Mouse (Mus musculus): ENCODE measurements around the gene Tsc22d1.

Tsc22d1 gene

DNA sequence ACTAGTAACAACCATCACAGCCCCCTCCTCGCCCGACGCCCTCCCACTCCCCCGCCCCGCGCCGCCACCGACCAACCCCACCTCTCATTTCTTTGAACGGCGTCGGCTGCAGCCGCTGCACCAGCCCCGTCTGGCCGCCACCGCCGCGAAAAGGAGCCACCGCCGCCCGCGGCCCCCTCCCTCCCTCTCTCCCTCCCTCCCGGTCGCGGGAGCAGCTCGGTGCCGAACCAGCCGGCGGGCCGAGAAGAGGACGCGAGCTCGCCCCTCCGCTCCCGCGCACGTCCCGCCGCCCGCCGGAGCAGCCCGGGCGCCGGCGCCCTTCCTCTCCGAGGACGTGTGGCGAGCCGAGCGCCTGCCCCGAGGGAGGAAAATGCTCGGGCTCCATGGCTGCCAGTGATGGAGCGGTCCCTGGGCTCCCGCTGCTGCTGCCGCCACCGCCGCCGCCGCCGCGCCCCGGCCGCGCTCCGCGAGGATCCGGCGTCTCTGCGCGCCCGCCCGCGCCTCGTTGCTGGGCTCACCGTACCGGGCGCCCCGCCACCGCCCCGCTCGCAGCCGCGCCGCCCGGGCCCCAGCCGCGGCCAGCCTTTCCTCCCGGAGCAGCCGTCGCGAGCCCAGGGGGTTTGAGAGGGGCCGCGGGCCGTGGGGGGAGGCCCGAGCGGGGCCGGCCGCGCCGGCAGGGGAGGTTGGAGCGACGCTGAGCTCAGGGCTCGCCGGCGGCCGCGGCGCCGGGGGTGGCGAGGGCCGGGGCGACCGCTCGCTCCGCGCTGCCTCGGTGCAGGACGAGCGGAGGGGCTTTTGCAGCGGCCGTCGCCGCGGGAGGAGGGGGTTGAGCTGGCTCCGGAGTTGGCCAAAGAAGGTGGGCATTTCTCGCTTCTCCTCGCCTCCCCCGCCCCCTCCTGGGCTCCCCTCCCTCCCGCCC is at the start of gene Tsc22d1:
TSS of gene Tsc22d1 (plus strand) at position 100 of the 919 bp plus-strand sequence.
- DNase-seq, result peak; percentile 75

- DNase-seq, result no peak
Measured at GRCm38 (mm10) chr14:76373638-76374037, 41.1 kb upstream of the Tsc22d1 start.

DNA sequence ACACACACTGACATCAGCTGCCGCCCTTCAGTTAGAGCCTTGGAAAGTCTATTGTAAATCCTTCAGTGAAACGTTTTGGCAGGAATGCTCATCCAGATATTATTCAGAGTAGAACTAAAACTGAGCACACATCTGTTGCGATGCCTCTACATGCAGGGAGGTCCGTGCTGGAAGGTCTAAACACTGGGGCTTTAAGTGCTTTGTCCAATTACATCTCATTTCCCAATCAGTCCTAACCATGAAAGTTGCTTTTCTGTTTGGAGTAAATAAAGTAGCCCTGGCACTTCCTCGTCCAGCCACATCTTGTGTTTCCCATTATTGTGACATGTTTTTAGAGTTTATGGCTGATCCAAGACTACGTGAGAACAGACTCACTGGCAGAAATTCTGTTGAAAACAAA is 40.2 kb upstream of the Tsc22d1 start:
- no peak for DNase-seq

- no peak for DNase-seq
Measured at GRCm38 (mm10) chr14:76376561-76376960, 38.2 kb upstream of the Tsc22d1 start.

DNA sequence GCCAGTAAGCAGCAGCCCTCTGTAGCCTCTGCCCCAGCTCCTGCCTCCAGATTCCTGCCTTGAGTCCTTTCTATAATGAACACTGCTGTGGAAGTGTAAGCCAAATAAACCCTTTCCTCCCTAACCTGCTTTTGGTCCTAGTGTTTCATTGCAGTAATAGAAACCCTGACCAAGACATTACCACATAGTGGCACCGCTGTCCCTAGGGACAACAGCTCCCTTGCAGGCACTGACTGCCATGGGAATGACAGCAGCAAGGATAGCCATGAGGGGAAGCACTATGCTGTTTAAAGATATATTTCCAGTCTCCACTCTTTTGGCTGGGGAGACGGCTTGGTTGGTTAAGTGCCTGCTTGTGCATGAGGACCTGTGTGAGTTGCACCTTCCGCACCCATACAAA is 35.4 kb upstream of the Tsc22d1 start:
- no peak for DNase-seq

DNA sequence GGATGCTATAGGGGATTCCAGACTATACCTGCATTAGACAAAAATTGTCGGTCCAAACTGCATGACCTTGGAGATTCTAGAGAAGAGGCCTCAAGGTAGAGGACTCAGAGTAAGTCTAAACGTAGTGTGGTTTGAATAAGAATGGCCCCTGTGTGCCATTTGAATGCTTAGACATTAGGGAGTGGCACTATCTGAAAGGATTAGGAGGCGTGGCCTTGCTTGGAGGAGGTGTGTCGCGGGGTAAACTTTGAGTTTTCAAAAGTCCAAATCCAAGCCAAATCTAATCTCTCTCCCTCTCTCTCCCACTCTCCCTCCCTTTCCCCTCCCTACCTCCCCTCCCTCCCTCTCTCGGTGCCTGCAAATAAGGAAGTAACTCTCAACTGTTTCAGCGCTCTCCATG is 26.7 kb upstream of the Tsc22d1 start:
- no peak for DNase-seq

DNA sequence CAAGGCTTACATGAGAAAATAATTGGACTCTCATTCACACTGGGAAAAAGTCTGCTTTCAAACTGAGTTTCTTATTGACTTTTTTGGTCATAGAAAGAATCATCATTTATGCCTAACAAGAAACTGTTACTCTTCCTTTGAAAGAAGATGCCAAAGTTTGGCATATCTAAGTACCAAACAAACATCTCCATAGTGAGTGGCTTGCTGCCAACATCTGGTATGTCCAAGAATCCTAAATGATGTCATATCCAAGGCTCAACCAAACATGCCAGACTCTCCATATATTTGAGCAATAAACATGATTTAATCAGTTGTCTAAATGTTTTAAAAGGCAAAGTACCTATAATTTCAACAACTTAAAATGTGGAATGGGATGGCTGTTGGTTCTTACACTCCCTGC is 16.5 kb upstream of the Tsc22d1 start:
- DNase-seq, result no peak

GRCm38 (mm10) chr14:76402574-76402973 is 12.2 kb upstream of the Tsc22d1 start:
- DNase-seq, result no peak

- DNase-seq, result no peak
Measured at GRCm38 (mm10) chr14:76409111-76409510, 5.7 kb upstream of the Tsc22d1 start.

- DNase-seq, result no peak
Measured at GRCm38 (mm10) chr14:76413773-76414121, 1.0 kb upstream of the Tsc22d1 start.

DNA sequence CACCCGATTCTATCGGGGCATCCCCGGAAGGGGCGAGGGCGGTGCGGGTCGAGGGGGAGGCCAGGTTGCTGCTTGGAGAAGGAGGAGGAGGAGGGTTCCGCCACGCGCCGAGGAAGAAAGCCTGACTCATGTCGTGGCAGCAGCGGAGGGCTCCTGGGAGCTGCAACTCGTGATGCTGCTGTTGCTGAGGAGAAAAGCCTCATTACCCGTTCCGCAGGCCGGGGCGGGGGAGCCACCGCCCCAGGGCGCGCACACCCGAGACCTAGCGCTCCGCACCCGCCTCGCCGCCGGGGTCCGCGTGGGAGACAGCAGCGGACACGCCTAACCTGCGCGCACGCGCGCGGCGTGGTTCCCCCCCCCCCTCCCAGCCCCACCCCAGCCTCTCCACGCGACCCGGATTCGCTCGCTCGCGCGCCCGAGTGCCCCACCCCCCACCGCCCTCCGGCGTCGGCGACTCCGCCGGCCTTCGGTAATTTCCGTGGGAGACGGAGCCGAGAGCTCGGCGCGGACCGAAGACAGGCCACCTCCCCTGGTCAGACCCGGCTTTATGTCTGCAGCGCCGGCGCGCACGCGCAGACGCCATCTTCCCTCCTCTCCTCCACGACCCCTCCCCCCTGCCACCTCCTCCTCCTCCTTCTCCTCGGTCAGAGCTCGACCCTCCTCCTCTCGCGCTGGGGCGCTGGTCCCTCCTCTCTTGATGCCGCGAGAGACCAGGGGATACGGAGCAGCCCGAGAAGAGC is 469 bp upstream of the Tsc22d1 start:
- DNase-seq, result peak; percentile 96

GRCm38 (mm10) chr14:76415781-76416301 is 1.1 kb downstream of the Tsc22d1 start:
- DNase-seq, result peak; percentile 61

- no peak for DNase-seq
Measured at GRCm38 (mm10) chr14:76416366-76417040, 1.7 kb downstream of the Tsc22d1 start.

- DNase-seq, result no peak
Measured at GRCm38 (mm10) chr14:76417346-76417745, 2.6 kb downstream of the Tsc22d1 start.

- DNase-seq, result no peak
Measured at GRCm38 (mm10) chr14:76420726-76421125, 6.0 kb downstream of the Tsc22d1 start.

DNA sequence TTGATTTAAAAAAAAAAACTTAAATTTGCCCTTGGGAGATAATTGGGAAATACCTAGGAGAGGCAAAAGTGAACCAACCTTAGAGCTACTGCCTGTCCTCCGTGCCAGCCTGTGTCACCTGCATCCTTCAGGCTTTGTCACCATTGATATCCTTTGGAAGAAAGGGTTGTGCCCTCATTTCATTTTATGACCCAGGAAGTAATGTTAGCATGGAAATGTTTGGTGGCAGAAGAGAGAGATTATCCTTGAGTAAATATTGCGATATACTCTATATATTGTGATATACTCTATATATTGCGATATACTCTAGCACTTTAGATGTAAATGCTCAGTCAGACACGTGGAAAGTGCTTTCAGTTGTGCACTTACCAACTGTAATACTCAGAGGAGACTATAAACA is 6.4 kb downstream of the Tsc22d1 start:
- DNase-seq, result no peak

DNA sequence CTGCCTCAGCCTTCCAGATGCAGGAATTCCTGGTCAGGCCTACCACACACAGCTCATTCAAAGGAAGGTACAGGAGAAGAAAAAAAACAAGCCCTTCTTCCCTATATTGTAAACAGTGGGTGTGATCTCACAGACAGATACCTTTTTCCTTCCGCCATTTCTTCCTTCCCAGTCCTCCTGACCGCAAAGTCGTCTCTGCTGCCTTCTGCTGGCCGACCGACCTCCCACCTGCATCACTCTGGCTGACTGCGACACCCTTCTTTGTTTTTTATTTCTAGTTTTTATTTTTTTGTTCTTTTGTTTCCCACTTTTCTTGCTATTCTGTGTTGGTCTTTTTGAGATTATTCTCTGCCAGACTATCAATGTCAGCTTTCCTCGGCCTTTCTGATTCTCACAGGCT is 10.7 kb downstream of the Tsc22d1 start:
- DNase-seq, result no peak

GRCm38 (mm10) chr14:76425986-76426530 is 11.3 kb downstream of the Tsc22d1 start:
- DNase-seq, result no peak

- no peak for DNase-seq
Measured at GRCm38 (mm10) chr14:76428855-76429254, 14.1 kb downstream of the Tsc22d1 start.

- no peak for DNase-seq
Measured at GRCm38 (mm10) chr14:76431918-76432317, 17.2 kb downstream of the Tsc22d1 start.

- DNase-seq, result peak; percentile 31
Measured at GRCm38 (mm10) chr14:76432369-76432768, 17.6 kb downstream of the Tsc22d1 start.

DNA sequence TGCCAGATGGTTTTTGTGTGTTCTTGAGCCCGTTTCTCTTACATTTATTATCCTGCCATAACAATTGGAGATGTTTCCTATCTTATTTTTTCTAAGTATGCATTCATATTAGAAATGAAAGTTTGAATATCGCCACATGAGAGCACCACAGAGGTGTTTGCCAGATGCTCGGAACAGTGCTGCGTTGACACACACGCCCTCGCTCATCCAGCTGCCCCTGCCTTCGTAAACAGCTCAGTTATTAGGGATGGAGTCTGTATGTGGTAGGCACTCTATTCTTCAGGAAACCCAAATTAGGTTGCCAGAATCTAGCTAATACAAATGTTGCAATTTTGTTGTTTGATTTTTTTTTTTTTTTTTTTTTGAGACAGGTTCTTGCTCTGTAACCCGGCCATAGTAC is 18.1 kb downstream of the Tsc22d1 start:
- no peak for DNase-seq

DNA sequence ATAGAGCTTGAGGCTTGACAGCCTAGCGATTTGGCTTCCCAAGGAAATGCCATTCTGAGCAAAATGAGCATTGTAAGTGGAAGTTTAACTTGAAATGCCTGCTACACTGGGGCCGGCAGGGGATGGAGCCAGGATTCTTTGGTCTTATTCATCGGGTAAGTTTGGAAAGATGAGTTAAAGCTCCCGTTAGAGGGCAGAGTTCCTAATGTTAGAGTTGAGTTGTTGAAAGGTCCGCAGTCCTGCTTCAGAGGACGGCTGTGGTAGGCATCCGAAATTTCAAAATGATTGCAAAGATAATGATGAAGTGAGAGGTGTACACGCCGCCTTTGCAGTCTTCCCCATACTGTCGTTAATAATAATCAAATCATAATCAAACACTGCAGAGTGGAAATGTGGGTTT is 27.4 kb downstream of the Tsc22d1 start:
- no peak for DNase-seq
